Mouse (Mus musculus) forebrain, embryonic 11.5 days (tissue): ENCODE results near the gene Wdr66. TPM values are rescaled to one million over a fixed set of nuclear protein-coding genes. Genes with fewer than 3 reads are reported as not detected.

Experiments used
- ATAC-seq: fragments of 200-750 bp; cut with Nextera tagmentation; replicated peaks from 2 replicates; pipeline ENCODE4 v1.8.0; 2017; ENCODE audit warnings: moderate TSS enrichment; ENCODE audit not compliant: low FRiP score
- DNase-seq: peaks from one replicate; pipeline ENCODE4 v3.0.0-alpha.2; 2017; ENCODE audit warnings: low spot score
- H3K27ac ChIP-seq: fragments of 300-500 bp; sonication (generic); 2 replicates; pipeline ENCODE4 v1.5.1; 2014; ENCODE audit warnings: low read depth, low read length
- H3K27me3 ChIP-seq: fragments of 300-500 bp; sonication (generic); 2 replicates; pipeline ENCODE4 v1.6.1; 2014; ENCODE audit warnings: mild to moderate bottlenecking, low read length, mixed read lengths; ENCODE audit not compliant: control insufficient read depth, insufficient read depth
- H3K36me3 ChIP-seq: fragments of 300-500 bp; sonication (generic); 2 replicates; pipeline ENCODE4 v1.6.1; 2014; ENCODE audit warnings: mild to moderate bottlenecking, low read length, moderate library complexity, mixed read lengths; ENCODE audit not compliant: control insufficient read depth, insufficient read depth
- H3K4me1 ChIP-seq: fragments of 300-500 bp; sonication (generic); replicated peaks from 2 replicates; pipeline ENCODE4 v1.6.1; 2014; ENCODE audit warnings: low read length, mixed read lengths; ENCODE audit not compliant: control insufficient read depth, insufficient read depth
- H3K4me2 ChIP-seq: fragments of 300-500 bp; sonication (generic); 2 replicates; pipeline ENCODE4 v1.6.1; 2014; ENCODE audit warnings: low read depth, mild to moderate bottlenecking, low read length, moderate library complexity, mixed read lengths; ENCODE audit not compliant: severe bottlenecking
- H3K4me3 ChIP-seq: fragments of 300-500 bp; sonication (generic); 2 replicates; pipeline ENCODE4 v1.5.1; 2014; ENCODE audit warnings: low read depth, low read length
- H3K9ac ChIP-seq: fragments of 300-500 bp; sonication (generic); 2 replicates; pipeline ENCODE4 v1.6.1; 2014; ENCODE audit warnings: low read length
- H3K9me3 ChIP-seq: fragments of 300-500 bp; sonication (generic); 2 replicates; pipeline ENCODE4 v1.6.1; 2016; ENCODE audit warnings: low read length, mixed read lengths; ENCODE audit not compliant: control insufficient read depth
- WGBS: fragments of 180-500 bp; shearing (Covaris S2); extraction: QIAGEN DNeasy Blood & Tissue Kit; methylation state at CpG from one replicate; pipeline ENCODE4 v1.1.7; 2014; 5-methylcytosine and 5-hydroxymethylcytosine counted together
- polyA plus RNA-seq: library from polyadenylated mRNA; unstranded; fragments of >200 nt; fragmentation: Nextera tagmentation; extraction: Ambion mirVana; gene quantifications from 2 replicates; pipeline ENCODE4 v1.2.1, GENCODE M21; 2014

The Wdr66 gene
- polyA plus RNA-seq, 1 experiment from 2014 or later, result 1.9 TPM

- 63% methylated on average over 12 of the region's 12 CpGs for WGBS
- DNase-seq, result no peak
Observed at GRCm38 (mm10) chr5:123313058-123313630, 61.2 kb downstream of the Wdr66 start.

DNA sequence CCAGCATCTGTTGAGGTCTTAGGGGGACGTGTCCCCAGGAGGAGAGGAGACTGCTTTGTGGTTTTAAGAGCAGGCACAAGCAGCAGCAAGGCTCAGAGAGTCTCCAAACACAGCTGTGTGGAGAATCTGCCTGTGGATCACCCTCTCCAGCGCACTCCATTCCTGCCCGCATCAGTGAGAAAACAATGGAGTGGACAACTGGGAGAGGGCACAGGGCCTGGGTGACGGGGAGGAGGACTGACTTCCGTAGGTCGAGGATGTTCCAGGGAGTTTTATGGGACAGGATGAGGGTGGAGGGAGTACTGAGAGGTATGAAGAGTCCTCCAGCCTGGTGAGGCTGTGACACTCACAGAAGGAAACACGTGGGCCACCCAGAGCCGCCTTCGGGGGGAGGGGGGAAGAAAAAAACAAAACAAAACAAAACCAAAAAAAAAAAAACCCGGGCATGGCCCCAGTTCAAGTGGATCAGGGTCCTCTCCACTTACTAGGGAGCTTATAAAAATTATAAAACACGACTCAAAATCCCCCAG, 62.0 kb downstream of the Wdr66 start:
- Histone ChIP-seq H3K4me3 (no peak overlapping the region), H3K9ac (no peak overlapping the region), H3K36me3 (no peaks in the 10 kb centered on the region), H3K27ac (no peak overlapping the region), H3K4me2 (no peak overlapping the region), H3K9me3 (no peaks in the 10 kb centered on the region), H3K4me1 (0 out of 2 replicates have a peak, but pooled peaks cover 2% of the 10 kb centered on the region), H3K27me3 (no peaks in the 10 kb centered on the region)
- WGBS, result 60% methylated on average over 11 of the region's 11 CpGs
- ATAC-seq, result no peak
- DNase-seq, result no peak

More at GRCm38 (mm10) chr5:123313058-123313630, 61.2 kb downstream of the Wdr66 start:
- ATAC-seq, result no peak
- Histone ChIP-seq H3K9me3 (no peaks in the 10 kb centered on the region), H3K27ac (no peak overlapping the region), H3K4me1 (0 out of 2 replicates have a peak, but pooled peaks cover 2% of the 10 kb centered on the region), H3K27me3 (no peaks in the 10 kb centered on the region), H3K4me3 (no peak overlapping the region), H3K4me2 (no peak overlapping the region), H3K9ac (no peak overlapping the region), H3K36me3 (no peaks in the 10 kb centered on the region)

DNA sequence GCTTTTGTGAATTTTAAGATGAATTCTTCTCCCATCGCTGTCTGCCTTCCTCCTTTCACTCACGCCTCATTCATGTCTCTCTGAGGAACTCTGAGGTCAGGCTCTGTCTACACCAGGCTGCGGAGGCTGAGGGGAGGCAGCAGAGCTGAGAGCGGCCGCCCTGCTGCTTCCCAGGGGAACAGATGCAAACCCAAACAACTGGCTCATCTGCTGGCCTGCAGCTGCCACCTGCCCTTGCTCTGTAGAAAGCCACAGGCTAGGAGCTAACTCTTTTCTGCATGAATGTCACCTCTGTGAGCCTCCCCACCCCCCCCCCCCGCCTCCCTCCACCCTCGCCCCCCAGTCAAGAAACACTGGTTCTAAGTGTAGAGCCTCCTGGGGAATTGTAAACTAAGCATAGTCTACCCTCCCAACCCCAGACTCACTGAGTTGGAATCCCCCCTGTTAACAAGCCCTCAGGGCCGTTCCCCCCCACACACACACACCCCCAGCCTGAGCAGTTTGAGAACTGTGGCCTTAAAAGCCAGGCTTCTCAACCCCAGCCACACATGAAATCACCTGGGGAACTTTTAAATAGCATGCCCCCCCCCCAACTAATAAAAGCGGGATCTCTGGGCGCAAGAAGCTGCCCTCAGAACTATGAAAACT, 63.4 kb downstream of the Wdr66 start:
- Histone ChIP-seq H3K27ac (no peak overlapping the region), H3K9me3 (no peaks in the 10 kb centered on the region), H3K36me3 (no peaks in the 10 kb centered on the region), H3K4me3 (no peak overlapping the region), H3K9ac (no peak overlapping the region), H3K27me3 (no peaks in the 10 kb centered on the region), H3K4me2 (no peak overlapping the region), H3K4me1 (0 out of 2 replicates have a peak, but pooled peaks cover 2% of the 10 kb centered on the region)
- DNase-seq, result no peak
- 48% methylated on average over 10 of the region's 10 CpGs for WGBS
- no peak for ATAC-seq

DNA sequence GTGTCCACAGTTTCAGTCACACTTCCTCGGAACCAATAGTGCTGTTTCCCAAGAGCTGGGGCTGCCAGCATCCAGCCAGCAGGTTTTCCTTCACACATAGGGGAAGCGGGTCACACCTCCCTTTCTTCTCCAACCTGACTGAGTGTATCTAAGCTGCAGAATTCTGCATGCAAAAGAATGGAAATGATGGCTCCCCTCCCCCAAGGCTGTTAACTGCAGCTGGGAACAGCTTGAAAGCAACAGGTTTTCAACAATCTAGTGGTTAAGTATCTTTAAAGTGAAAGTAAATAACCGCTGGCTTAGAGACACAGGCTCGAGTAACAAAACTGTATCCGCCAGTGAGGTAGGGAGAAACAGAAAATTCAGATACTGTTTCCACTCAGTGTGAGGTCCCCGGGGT, 66.1 kb downstream of the Wdr66 start:
- Histone ChIP-seq H3K27ac (no peak overlapping the region), H3K9me3 (no peaks in the 10 kb centered on the region), H3K4me1 (0 out of 2 replicates have a peak, but pooled peaks cover 2% of the 10 kb centered on the region), H3K4me2 (no peak overlapping the region), H3K9ac (no peak overlapping the region), H3K4me3 (no peak overlapping the region), H3K27me3 (no peaks in the 10 kb centered on the region), H3K36me3 (no peaks in the 10 kb centered on the region)
- 37% methylated on average over 6 of the region's 6 CpGs for WGBS
- no peak for ATAC-seq
- DNase-seq, result no peak

DNA sequence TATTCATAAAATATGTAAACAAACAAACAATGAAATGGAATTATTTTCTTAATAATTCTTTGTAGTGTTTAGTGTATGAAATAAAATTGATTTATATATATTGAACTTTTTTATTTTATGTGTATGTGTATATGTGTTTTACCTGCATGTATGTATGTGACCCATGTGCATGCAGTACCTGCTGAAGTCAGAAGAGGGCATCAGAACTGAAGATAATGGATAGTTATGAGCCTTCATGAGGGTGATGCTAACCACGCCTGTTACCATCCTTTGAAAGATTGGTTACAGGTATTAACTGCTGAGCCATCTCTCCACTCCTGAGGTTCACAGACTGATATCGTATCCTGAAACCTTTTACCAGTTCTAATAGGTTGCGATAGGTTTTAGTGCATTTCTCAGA, 68.2 kb downstream of the Wdr66 start:
- H3K9ac ChIP-seq, result no peak overlapping the region
- ATAC-seq (no peak), DNase-seq (no peak)
- H3K27me3 ChIP-seq, result no peaks in the 10 kb centered on the region
- 93% methylated on average over 3 of the region's 3 CpGs for WGBS
- no peak overlapping the region for H3K4me2 ChIP-seq
- H3K4me1 ChIP-seq, result peaks cover 10% of the 10 kb centered on the region; the same call in 1 of the 2 replicates
- no peak overlapping the region for H3K27ac ChIP-seq
- no peak overlapping the region for H3K4me3 ChIP-seq
- no peaks in the 10 kb centered on the region for H3K36me3 ChIP-seq
- no peaks in the 10 kb centered on the region for H3K9me3 ChIP-seq

- H3K4me2 ChIP-seq, result peak overlapping the region; percentile 32; the same call in 1 of the 2 replicates
- DNase-seq (peak; percentile 55), ATAC-seq (no peak)
- H3K27me3 ChIP-seq, result no peaks in the 10 kb centered on the region
- H3K4me3 ChIP-seq, result no peak overlapping the region
- peaks cover 8% of the 10 kb centered on the region; the same call in 1 of the 2 replicates for H3K4me1 ChIP-seq
- H3K9ac ChIP-seq, result peak overlapping the region; percentile 37
- 10% methylated on average over 15 of the region's 15 CpGs for WGBS
- H3K9me3 ChIP-seq, result no peaks in the 10 kb centered on the region
- H3K36me3 ChIP-seq, result no peaks in the 10 kb centered on the region
- H3K27ac ChIP-seq, result no peak overlapping the region
Observed at GRCm38 (mm10) chr5:123324242-123324641, 72.3 kb downstream of the Wdr66 start.

DNA sequence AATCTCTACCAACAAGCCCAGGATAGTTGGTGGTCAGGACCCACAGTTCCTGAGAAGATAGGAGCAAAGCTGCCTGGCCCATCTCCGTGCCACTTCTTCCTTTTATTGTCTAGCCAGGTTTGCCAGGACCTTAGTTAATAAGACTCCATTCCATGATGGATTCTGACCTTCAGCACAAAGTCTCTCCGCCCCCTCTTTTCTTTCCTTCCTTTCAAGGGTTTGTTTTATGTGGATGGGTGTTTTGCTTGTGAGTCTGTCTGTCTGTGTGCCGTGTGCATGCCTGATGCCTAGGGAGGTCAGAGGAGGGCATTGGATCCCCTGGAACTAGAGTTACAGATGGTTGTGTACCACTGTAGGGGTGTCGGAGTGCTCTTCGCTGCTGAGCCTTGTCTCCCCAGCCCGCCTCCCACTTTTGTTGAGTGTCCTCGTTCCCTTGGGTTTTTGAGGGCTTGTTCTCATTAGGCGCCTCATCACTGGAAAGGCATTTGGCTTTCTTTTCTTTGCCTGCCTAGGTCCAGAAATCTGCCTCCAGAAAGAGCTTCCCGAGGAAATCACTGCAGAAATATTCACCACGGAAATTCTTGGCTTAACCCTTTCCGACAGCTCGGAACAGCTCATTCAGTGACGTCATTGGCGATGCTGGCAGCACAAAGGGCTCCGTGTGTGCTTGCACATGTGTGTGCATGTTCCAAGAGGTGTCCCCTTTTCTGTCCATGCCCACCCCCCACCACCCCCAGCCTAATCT, 74.3 kb downstream of the Wdr66 start:
- Histone ChIP-seq H3K27ac (no peak overlapping the region), H3K36me3 (no peaks in the 10 kb centered on the region), H3K9me3 (no peaks in the 10 kb centered on the region), H3K27me3 (no peaks in the 10 kb centered on the region), H3K4me3 (no peak overlapping the region), H3K9ac (no peak overlapping the region), H3K4me1 (peaks cover 8% of the 10 kb centered on the region; the same call in 1 of the 2 replicates), H3K4me2 (no peak overlapping the region)
- no peak for ATAC-seq
- no peak for DNase-seq
- 71% methylated on average over 15 of the region's 15 CpGs for WGBS

DNA sequence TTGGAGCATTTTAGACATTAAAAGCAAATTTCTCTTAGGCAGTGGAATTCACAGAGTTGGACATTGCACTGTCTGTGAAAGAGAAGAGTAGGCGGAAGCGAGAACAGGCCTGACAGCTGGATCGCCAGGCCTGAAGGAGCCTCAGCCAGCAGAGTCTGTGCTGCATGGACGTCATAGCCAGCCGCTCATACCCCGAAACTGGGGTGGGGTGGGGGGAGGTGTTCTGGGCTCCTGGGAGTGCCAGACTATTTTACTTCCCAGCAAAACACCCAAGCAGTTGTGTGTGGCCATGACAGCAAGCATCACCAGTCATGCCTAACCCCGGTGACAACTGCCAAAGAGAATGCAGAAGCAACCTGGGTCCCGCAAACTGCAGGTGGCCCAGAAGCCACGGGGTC, 74.8 kb downstream of the Wdr66 start:
- Histone ChIP-seq H3K27me3 (no peaks in the 10 kb centered on the region), H3K4me2 (no peak overlapping the region), H3K27ac (no peak overlapping the region), H3K36me3 (no peaks in the 10 kb centered on the region), H3K4me1 (peaks cover 8% of the 10 kb centered on the region; the same call in 1 of the 2 replicates), H3K4me3 (no peak overlapping the region), H3K9me3 (no peaks in the 10 kb centered on the region), H3K9ac (no peak overlapping the region)
- 87% methylated on average over 9 of the region's 9 CpGs for WGBS
- DNase-seq (no peak), ATAC-seq (no peak)
